Mouse (Mus musculus): ENCODE data around the gene Gm10837.

The Gm10837 gene

DNA sequence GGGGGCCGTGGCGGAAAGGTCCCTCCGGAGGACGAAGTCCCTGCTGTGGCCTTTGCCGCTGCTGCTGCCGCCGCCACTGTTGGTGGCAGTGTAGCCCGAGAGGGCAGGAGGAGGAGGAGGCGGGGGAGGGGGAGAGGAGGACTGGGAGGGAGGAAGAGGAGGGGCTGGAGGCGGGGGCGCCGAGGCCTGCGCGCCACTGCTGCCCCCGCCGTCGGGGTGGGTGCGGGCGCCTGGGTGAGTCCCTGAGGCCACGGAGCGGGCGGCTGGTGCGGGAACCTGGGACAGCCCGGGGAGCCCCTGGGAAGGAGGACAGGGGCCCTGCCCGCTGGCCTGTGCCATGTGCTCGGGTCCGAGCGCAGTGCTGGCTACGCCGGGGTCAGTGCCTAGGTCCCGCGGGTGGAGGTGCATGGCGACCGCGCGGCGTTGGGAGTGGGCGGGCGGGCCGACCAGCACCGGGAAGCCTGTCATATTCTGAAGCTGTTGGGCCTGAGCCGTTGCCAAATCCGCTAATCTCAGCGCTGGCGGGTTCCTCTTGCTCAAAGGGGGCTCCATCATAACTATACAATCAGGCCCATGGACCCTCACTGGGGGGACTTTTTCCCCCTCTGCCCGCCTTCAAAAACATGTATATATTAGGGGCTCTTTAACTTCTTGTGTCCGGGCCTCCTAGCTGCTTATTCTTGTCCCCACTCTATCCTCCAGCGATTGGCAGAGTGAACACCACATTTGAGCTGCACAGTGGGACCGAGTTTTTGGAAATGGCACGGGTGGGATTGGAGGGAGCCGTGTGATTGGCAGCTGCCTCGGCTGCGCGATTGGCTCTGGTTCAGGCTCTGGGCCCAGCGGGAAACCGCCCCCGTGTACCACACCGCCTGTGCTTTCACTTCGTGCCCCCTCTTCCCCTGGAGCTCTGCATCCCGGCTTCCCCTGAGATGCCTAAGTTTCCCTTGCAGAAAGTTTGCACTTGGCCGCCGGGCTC lies 25.3 kb upstream of the Gm10837 start, which contains the start of gene Zic5:
Gene Zic5, minus strand, starts transcription at position 915 of the 979 bp plus-strand sequence.
- DNase-seq (ENCODE audit: low spot score) = no peak

DNA sequence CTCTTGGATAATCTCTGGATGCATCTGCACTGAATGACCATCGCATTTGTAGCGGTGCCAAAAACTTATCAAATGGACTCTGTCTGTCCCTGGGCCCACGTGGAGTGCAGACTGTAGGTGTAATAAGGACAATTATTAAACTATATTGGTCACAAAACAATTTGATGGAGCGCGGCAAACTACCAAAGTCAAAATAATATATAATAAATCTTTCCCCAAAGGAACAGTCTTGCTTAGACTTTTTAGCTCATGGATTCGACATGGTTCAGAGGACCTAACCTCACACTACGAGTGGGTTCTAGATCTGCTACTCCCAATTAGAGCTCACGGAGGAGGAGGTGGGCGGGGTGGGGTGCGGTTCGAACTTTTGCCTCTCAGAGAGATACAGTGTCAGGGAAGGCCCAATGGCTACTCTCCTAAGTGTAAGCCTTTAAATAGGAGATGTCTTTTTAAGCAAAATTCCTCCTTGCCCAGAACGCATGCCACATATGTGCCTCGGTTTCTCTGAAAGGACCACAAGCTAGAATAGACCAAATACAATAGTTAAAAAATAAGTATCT lies 24.4 kb upstream of the Gm10837 start:
- no peak for DNase-seq (ENCODE audit: low spot score)

DNA sequence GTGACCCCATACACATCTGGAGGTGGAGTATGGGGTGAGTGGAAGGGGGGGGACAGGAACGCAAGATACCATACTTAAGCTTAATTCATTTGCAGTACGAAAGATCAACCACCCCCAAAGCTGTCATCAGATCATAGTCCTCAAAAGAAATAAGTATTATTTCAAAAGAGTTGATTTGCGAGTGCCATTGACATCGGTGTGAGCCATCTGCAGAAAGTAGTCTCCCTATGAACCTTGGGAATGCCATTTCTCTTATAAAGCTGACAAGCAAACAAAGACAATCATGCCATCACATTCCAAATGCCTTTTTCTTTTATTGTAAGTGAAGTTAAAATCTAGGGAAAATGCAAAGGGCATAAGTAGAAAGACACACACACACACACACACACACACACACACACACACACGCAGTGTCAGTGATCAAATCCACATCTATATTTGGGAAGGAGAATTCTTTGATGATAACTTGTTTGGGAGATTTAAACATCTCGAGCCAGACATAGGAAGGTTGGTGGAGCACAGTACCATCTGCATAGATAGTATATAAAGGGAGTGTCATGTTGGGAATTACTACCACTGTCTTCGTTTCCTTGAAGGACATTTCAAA lies 23.5 kb upstream of the Gm10837 start:
- DNase-seq (ENCODE audit: low spot score) = no peak

DNA sequence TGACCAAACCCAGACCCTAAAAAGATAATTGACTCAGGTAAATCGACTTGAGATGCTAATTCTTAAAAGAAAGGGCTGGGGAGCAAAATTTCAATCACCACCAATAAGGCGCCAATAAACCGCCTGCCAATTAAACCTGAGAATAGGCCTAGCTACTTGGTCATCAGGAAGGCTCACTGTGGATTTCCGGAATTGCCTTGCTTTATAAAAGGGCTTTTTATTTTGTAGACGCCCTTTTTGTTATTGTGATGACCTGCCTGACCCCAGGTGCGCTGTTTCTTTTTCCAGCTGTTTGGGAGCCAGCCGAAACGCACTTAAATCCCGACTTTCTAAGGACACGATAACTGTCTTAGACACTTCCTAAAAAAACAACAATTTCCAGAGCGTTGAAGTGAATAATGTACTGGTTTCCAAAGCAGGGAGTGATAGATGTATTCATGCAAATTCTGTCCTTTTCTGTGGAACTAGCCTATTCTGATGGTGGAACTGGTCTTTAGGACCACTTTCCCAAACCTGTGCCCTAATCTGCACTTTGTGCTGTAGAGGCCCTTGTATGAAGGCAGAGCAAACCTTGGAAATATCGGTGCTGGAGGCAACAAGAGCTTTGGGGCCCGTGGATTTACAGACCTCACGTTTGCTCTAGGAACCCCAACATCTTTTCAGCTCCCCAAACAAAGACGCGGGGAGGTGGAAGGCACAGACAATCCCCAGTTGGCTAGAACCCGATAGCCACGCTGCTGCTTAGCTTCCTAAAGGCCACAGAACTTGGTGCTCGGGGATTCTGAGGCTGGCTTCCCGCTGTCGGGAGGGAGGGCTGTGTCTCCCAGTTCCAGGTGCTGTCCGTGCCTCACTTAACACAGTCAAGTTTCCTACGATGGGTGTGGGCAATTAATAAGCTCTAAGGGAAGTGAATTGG lies 22.2 kb upstream of the Gm10837 start:
- no peak for DNase-seq (ENCODE audit: low spot score)

DNA sequence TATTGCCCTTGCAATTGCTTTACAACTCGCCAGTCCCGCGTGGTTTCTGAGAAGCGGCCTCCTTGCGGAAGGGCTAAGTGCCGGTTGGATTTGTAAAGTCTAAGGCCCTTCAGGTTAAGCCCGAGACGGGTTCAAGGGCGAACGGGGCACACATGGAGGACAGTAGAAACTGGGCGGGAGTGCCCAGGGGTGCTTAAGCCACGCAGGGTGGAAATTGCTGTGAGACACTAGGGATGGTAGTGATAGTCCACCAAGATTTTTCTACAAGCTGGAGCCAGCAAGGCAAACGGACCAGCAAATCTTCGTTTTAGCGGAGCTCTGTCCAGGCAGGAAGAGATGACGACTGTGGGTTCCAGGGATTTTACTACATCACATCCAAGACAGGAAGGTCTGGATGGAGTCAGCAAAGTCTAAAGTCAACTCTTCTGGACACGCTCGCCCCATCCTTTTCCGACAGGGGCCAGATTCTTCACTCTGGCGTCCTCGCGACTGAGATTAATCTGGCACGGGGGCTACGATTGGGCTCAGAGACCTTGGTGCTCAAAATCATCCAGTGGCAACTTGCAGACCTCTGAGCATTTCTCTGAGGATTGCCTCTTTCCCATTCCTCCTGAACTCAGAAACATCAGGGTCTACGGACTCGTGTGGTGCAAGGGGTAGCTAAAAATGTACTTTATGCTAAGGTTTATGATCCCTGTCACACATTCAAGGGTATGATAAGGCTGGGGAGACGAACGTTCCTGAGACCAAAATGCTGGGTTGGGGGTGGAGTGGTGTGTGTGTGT lies 21.2 kb upstream of the Gm10837 start:
- no peak for DNase-seq (ENCODE audit: low spot score)

DNA sequence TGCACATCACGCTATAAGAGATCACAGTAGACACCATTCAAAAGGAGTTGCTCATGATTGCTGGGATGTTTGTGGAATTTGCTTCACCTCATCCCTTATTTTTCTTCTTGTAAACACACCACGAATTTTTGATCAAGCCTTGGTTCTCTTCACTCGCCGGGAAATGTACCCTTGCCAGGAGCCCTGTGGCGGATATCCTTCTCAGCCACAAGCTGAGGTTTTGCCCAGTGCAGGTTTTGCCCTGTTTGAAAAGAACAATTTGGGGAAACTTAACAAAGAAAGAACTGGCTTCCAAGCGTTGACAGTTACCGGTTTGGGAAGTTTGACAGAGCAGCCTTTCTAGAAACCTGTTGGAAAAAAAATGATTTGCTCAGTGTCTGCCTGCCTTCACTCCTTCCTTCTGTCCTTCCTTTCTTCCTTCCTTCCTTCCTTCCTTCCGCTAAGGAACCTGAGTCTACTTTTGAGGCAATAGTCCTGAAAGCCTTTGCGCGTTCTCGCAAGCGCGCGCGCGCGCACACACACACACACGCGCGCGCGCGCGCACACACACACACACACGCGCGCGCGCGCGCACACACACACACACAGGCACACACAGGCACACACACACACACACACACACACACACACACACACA lies 18.8 kb upstream of the Gm10837 start:
- no peak for DNase-seq (ENCODE audit: low spot score)

- no peak for DNase-seq (ENCODE audit: low spot score)
These were observed 18.2 kb upstream of the Gm10837 start for GRCm38 (mm10) chr14:122472161-122472560.

- no peak for DNase-seq (ENCODE audit: low spot score)
These were observed 17.7 kb upstream of the Gm10837 start for GRCm38 (mm10) chr14:122472647-122473046.

GRCm38 (mm10) chr14:122473211-122473751 lies 17.1 kb upstream of the Gm10837 start:
- DNase-seq (ENCODE audit: low spot score) = no peak

DNA sequence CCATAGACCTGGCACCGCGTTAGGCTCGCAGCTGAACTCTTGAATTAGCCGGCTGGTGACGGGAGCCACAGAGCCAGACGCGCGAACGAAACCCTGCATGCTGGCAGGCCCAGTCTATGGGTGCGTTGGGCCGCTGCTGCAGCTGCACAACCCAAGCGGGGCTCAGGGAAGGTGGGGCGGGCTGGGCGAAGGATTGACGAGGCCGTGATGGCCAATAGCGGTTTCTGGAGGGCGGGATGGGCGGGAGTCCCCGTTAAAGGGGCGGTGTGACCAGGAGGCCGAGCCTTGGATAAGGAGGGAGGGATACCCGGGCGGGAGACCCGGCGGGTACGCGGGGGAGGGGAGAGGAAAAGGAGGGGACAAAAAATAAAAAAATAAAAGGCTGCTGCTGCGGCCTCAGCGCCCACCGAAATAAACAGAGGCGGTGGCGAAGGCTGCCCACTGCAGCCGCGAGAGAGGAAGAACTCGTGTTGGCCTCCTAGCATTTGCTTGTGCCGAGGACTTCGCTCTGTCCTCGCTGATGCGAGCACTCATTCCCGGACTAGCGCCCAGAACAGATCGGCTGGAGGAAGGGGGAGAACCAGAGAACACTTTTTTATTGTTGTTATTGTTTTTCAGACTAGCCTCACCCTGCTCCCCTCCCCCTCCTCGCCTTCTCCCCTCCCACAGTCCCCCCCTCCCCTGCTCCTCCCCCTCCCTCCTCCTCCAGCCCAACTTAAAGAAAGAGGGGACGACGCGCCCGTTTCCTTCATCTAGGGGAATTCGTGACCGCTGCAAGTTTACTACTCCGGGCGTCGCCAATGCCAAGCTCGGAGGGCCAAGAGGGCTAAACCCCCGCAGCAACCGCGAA lies 16.1 kb upstream of the Gm10837 start:
- no peak for DNase-seq (ENCODE audit: low spot score)

DNA sequence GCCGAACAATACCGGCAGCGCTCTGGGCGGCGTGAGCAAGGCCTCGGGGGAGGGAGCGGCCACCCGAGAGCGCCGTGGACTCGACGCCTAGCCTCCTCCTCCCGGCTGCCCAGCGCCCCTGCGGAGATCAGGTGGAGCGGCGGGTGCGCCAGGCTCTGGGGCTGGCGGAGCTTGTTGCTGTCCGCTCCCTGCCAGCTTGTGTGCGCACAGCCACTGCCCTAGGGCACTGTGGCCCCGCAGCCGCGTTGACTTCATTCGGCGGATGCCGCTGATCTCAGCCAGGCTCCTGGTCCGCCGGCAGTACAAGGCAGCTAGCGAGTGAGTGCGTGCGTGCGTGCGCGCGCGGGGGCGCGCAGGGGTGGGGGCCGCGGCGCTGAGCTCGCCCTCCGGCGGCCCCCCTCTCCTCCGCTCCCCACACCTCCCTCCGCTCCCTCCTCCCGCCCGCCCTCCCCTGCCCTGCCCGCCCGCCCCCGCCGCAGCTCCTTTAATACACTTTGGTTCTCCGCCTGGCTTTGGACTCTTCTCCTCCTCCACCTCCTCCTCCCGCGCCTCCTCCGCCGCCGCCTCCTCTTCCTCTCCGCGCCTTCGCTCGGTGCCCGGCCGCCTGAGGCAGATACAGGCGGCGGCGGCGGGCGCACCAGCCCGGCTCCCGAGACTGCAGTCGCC lies 15.4 kb upstream of the Gm10837 start, which contains the start of gene Zic2:
Gene Zic2, plus strand, starts transcription at position 545 of the 666 bp plus-strand sequence.
- no peak for DNase-seq (ENCODE audit: low spot score)

GRCm38 (mm10) chr14:122475557-122476040 lies 14.8 kb upstream of the Gm10837 start:
- DNase-seq (ENCODE audit: low spot score) = no peak

DNA sequence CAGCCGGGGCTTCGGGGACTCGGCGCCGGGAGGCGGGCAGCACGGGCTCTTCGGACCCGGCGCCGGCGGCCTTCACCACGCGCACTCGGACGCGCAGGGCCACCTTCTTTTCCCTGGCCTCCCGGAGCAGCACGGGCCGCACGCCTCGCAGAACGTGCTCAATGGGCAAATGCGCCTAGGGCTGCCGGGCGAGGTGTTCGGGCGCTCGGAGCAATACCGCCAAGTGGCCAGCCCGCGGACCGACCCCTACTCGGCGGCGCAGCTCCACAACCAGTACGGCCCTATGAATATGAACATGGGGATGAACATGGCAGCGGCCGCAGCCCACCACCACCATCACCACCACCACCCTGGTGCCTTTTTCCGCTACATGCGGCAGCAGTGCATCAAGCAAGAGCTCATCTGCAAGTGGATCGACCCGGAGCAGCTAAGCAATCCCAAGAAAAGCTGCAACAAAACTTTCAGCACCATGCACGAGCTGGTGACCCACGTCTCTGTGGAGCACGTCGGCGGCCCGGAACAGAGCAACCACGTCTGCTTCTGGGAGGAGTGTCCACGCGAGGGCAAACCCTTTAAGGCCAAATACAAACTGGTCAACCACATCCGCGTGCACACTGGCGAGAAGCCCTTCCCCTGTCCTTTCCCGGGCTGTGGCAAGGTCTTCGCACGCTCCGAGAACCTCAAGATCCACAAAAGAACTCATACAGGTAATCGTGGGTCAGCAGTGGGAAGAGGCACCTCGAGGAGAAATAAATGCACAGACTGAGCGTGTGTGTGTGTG lies 14.2 kb upstream of the Gm10837 start:
- DNase-seq (ENCODE audit: low spot score) = no peak

DNA sequence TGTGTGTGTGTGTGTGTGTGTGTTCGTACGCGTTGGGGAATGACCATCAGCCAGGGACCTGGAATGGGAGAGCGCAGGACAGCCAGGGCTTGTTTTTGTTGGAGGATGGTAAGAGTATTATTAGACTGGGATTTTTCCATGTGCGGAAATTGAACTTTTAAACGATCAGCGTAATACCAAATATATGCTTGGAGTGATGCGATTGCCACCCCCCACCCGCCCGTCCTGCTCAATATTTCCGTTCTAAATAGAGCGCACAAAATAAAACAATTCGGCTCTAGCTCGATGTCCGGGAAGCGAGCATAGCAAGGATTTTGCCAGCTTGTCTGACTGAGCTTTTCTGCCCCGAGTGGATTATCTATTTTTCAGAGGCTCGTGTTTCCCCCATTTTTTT lies 13.6 kb upstream of the Gm10837 start:
- no peak for DNase-seq (ENCODE audit: low spot score)

- no peak for DNase-seq (ENCODE audit: low spot score)
These were observed 13.1 kb upstream of the Gm10837 start for GRCm38 (mm10) chr14:122477261-122477671.

DNA sequence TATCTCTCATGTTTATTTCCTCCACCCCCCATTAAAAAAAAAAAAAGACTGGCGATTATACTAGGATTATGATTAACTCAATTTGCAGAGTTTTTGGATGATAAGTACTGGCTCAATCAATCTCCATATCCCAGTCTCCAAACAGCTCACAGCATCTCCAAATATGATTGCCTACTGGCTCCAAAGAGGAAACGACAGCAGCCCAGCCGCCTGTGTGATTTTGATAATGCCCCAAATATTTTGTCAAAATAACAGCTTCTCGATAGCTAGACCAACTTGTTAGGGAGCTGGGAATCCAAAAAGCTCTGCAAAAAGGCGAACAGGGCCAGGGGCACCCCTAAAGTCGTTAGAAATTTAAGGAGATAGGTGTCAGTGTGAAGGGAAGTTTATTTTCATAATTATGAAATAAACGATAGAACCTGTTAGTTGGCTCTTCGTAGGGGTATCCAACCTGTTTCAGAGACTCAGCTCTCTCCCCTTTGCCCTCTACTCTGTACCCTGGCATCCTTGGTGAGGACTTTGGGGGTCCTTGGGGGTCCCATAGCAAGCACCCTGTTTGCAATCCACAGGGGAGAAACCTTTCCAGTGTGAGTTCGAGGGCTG lies 12.3 kb upstream of the Gm10837 start:
- DNase-seq (ENCODE audit: low spot score) = no peak

- DNase-seq (ENCODE audit: low spot score) = no peak
These were observed 11.8 kb upstream of the Gm10837 start for GRCm38 (mm10) chr14:122478574-122479011.
